Mouse (Mus musculus) adrenal gland, postnatal 4 days (tissue): Measurements from ENCODE around the gene 4931414P19Rik. TPM values are rescaled to one million over a fixed set of nuclear protein-coding genes. Genes with fewer than 3 reads are reported as not detected.

Experiments used
- DNase-seq, 2 experiments: peaks; one replicate each; pipeline ENCODE4 v3.0.0; 2021 to 2022; ENCODE audit warnings: low spot score in 2 of 2, mixed read lengths in 2 of 2
- long read RNA-seq, 2 experiments: library from polyadenylated mRNA; stranded (forward); transcript quantifications; one replicate each; pipeline ENCODE4 v2.0.0; 2021
- total RNA-seq, 2 experiments: library from RNA; stranded (reverse); gene quantifications; 2 replicates each; pipeline ENCODE4 v1.2.3; 2021

Gene 4931414P19Rik
- total RNA-seq, result 1 to 10 TPM; 6.4 to 7.8 TPM
- long read RNA-seq, experiment 1, partial matches to known transcripts, result 0 of 7 reads
- long read RNA-seq, experiment 1, other reads (novel, unspliced or antisense), result 3 of 7 reads
- long read RNA-seq, experiment 2, partial matches to known transcripts, result 1 of 3 reads
- long read RNA-seq, experiment 2, other reads (novel, unspliced or antisense), result 1 of 3 reads

DNA sequence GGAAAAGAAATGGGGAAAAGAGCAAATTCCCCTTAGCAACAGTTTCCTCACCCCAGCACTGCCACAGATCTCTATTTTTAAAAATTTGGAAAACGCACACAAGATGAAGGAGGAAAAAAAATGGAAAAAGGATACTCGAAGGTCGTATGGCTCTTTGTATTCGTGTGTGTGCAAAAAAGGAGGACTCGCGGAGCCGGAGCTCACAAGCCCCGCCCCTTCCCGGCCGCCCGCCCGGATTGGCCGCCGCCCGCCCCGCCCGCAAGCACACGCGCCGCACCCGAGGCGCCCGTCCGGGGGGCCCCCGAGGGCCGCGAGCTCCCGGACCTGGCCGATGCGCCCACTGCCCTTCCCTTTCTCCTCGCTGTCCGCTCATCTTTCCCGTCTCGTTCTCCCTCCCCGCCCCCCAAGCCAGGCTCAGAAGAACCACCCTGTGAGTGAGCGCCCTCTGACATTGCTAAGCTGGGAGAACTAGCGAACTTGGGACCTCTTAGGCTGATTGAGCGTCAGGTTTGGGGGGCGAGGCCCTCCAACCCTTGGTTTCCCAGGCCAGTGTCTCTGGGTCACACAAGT is at the start of gene 4931414P19Rik:
4931414P19Rik (minus strand) TSS at position 242 of the 570 bp plus-strand sequence.
- peak; percentile 62 to 67 for DNase-seq

GRCm38 (mm10) chr14:54653496-54653895 is 47.7 kb upstream of the 4931414P19Rik start:
- peak; percentile 45 to 79 for DNase-seq

GRCm38 (mm10) chr14:54652787-54653186 is 47.0 kb upstream of the 4931414P19Rik start:
- no peak for DNase-seq

DNA sequence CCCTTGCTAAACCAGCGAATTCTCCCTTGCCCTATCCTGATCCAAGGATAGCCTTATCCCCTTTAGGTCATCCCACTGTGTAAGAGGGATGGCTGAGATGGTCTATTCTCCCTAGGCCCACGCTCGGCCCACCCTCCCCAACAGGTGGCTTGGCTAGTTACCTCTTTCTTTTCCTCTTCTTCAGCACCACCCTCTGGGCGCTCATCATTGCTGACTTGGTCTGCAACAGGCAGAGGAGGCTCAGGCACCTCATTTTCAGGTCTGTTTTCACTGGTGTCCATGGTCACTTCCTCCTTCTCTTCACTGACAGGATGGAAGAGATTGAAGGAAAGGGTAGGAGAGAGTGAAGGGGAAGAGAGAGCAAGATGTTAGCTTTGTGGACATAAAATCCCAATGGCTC is 45.8 kb upstream of the 4931414P19Rik start:
- no peak for DNase-seq

DNA sequence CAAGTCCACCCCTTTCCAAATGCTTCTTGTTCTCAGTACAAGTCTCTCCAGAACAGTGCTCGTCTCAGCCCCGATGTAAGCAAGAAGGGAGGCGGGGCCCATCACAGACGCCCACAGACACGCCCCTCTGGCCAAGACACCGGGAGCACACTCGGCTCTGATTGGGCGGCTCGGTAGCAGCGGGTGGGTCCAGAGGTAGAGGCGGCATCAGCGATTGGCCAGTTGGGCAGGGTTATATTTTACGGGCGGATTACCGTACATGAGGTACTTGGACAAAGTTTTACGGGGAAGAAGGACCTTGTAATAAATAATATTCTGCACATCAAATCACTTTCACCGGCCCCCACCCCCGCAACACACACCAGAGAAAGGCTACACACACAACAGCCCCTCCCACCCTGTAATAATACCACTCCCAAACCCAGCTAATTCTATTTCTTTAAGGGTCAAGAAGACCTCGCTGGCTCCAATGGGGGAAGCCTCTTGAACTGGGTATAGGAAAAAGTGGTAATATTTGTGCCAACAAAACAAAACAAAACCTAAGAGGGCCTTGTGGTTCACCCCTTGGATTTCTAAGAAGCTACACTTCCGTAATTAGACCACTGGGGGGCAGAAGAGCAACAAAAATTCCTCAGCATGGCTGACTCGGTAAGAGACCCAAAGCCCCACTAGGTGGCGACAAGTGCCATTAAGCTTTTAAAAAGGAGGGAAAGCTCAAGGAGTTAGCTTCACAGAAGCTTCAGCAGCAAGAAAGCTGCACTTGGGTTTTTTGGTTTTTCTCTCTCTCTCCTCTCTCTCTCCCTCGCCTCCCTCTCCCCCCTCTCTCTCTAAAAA is 45.0 kb upstream of the 4931414P19Rik start:
- DNase-seq, result peak in 1 of 2 experiments; percentile 73

DNA sequence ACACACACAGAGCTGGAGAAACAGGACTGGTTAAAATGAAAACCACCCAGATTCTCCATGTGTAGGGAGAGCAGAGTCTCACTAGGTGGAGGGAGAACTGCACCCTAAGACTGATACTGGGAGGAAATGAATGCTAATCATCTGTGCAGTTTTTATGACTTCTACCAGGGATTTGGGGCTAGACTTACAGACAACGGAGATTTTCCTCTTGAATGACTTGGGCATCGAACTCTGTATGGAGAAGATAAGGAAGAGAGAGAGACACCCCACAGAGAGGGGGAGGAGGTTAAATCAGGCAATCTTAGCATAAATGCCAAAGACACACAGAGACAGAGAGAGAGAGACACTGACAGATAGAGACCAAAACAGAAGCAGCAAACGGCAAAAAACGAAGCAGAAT is 42.1 kb upstream of the 4931414P19Rik start:
- DNase-seq, result no peak

DNA sequence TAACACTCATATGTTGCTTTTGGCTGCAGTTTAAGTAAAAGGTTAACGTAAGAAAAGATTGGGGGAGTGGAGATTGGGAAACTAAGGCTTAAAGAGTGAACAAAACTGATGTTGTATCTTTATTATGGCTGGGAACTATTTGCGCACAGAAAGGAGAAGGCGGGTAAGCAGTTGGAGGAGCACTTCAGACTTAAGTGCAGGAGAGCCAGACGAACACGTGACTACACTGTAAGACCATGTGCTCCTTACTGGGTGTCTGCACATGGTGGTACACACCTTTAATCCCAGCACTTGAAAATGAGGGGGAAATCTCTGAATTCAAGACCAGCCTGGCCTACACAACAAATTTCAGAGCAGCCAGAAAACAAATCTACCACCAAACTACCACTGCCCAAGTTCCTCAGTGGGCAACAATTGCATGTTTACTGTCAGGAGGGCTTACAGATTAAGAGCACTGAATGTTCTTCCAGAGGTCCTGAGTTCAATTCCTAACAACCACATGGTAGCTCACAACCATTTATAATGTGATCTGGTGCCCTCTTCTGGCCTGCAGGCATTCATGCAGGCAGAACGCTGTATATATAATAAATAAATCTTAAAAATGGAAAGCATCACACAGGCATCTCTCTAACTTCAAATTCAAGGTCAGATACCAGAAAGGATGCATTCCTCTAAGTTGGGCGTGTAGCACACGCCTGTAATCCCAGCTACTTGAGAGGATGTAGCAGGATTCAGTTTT is 41.3 kb upstream of the 4931414P19Rik start:
- no peak for DNase-seq

- no peak for DNase-seq
Measured at GRCm38 (mm10) chr14:54646455-54646854, 40.7 kb upstream of the 4931414P19Rik start.

GRCm38 (mm10) chr14:54644294-54644693 is 38.5 kb upstream of the 4931414P19Rik start:
- DNase-seq, result no peak

DNA sequence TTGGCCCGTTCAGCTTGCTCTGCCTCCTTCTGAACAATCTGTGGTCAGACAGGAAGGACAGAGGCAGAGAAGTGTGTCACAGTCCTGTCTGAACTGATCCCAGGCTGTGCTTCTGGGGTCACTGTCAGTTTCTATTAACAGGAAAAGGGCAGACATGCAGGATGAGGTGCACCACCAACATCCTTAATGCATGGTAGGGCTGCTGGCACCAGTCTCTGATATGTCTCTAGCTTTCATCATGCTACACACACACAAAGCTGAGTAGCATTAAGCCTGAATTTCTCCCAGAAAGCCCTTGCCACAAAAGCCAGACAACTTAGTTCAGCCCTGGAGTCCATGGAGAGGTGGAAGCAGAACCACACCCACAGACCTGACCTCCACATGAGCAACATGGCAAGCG is 37.2 kb upstream of the 4931414P19Rik start:
- no peak for DNase-seq

DNA sequence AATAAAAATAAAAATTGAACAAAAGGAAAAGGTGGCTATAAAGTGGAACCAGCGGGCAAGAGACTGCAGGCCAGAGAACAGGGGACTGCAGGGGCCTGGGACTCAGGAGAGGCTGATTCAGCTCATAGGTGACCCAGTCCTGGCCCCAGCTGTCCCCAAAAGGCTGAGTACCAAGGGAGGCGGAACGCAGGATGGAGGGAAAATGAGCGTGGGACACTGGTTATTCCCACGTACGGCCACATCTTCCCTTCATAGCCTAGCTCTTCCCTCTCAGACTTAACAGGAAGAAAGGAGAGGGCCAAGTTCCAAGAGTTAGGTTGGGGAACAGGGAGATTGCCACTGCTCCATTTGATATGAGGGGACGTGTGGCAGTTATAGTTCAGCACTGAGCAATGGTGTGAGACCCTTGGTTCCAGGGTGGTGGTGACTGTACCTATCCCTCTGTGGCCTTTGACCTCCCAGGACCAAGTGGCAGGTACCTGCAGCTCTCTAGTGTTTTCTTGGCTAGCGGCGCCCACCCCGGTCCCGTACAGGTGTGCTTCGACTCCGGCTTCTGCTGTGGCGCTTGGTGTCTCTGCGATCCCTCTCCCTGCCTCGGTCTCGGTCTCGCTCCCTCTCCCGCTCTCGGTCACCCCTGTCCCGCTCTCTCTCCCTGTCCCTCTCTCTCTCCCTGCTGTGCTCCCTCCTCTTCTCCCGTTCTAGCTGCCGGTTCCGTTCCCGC is 36.6 kb upstream of the 4931414P19Rik start:
- no peak for DNase-seq

GRCm38 (mm10) chr14:54641305-54641969 is 35.6 kb upstream of the 4931414P19Rik start, which contains the start of gene Cdh24:
Cdh24 (minus strand) TSS chr14:54641364.
- peak; percentile 70 to 80 for DNase-seq

GRCm38 (mm10) chr14:54640946-54641304 is 35.1 kb upstream of the 4931414P19Rik start, which contains the start of gene Gm17606:
Gm17606 (plus strand) TSS chr14:54640952.
- DNase-seq, result no peak

DNA sequence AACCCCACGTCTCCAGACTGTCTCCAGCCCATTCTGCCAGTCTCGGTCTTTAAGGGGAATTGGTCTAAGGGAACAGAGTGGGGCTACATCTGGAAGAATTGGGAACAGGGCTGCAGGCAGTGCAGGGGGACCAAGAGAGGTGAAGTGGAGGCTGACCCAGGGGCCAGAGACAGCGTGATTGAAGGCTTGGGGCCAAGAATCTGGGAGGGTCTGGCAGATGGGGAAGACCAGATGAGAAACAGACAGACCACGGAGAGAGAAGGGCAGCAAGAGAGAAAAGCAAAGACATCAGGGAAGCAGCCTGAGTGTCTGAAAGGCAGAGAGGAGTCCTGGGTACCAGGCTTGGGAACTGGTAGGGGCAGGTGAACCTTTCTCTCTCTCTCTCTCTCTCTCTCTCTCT is 34.3 kb upstream of the 4931414P19Rik start:
- DNase-seq, result no peak

DNA sequence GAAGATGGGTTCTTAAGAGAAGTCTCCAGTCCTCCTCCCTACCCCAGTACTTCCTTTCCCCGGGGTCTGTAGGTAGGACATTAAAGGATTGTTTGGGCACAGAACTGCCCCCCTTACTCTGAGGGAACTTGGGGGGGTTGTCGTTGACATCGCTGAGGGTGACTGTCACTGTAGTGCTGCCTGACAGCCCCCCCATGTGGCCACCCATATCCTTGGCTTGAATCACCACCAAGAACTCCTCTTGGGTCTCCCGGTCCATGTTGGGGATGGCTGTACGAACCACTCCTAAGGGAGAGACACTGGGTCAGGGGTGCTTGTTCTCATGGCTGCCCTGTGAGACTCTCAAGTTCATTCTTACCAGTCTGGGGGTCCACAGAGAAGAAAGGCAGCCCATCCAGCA is 32.4 kb upstream of the 4931414P19Rik start:
- DNase-seq, result no peak

DNA sequence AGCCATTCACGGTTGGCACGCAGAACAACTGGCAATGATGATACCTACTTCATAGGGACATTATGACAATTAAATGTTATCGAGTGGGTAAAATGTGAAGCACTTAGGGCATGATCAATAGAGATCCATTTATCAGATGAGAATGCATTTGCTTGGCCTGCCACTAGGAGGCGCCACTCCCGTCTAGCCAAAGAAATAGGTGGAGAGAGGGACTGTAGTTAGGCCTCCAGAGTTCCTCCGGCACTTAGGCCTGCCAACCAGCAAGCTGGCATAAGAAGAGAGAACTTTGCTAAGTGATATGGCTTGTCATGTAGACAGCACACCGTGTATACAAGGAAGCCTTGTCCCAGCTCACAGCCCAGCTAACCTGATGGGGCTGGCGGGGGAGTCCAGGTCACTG is 31.2 kb upstream of the 4931414P19Rik start:
- DNase-seq, result no peak

DNA sequence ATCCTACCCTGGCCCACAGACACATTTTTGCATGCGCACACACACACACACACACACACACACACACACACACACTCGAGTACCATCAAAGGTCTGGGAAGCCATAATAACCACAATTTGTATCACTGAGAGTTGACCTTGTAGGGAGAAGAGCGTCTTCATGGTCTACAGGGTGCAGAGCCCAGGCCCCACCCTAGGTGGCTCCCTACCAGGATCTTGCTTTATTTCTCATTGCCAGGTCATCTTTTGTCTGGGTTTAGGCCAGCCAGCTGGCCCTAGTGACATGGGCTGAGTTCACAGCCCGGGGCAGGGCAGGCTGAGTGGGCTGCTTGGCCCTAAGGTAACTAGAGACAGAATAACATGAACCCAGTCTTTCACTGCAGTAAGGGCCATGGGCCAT is 28.4 kb upstream of the 4931414P19Rik start:
- no peak for DNase-seq

DNA sequence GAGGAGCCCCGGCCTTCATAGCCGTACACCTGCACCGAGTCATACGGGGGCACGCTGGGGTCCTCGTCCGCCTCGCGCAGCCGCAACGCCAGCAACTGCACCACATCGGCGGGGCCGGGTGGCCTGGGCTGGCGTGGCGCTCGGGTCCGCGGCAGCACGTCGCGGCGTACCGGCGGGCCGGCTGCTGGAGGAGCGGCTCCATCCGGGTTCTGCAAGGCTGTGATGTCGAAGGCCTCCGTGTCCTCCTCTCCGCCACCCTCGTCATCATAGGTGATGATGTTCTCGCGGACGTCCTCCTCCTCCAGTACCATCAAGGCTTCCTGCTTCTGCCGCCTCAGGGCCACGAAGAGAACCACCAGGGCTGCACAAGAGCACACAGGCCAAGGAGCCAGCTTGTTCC is 26.5 kb upstream of the 4931414P19Rik start:
- DNase-seq, result no peak

DNA sequence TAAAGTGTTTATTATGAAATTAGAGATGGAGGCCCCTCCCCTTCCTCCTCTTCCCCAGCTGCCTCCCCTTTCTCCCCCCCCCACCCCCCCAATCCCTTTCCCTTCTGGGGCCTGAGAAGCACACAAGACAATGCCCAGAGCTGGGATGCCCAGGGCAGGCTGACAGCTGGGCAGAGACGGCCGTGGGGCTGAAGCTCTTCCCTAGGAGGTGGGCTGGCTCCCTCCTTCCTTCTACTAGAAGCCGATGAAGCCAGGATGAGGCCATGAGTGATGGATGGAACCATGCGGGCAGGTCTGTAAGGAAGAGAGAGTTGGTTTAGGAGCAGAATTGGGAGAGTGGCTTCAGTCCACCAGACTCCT is 25.4 kb upstream of the 4931414P19Rik start:
- no peak for DNase-seq

GRCm38 (mm10) chr14:54630583-54631239 is 24.9 kb upstream of the 4931414P19Rik start:
- no peak for DNase-seq
